Mouse (Mus musculus) neural tube, embryonic 13.5 days (tissue): ENCODE results near the gene Vmn2r28. TPM values are rescaled to one million over a fixed set of nuclear protein-coding genes. Genes with fewer than 3 reads are reported as not detected.
"Not testable (repeated sequence)": the region's sequence is repeated elsewhere in the genome, so short reads cannot be mapped to it uniquely, and the experiment has no call there.

ENCODE experiments used
- ATAC-seq: fragments of 200-750 bp; cut with Nextera tagmentation; 2 replicates; pipeline ENCODE4 v1.8.0; 2017; ENCODE audit warnings: low read depth, mild to moderate bottlenecking, moderate TSS enrichment, moderate library complexity
- H3K27ac ChIP-seq: fragments of 300-500 bp; sonication (generic); replicated peaks from 2 replicates; pipeline ENCODE4 v1.5.1; 2015; ENCODE audit warnings: moderate library complexity, mild to moderate bottlenecking, inconsistent platforms
- H3K27me3 ChIP-seq: fragments of 300-500 bp; sonication (generic); 2 replicates; pipeline ENCODE4 v1.6.1; 2015; ENCODE audit warnings: mild to moderate bottlenecking, inconsistent platforms
- H3K36me3 ChIP-seq: fragments of 300-500 bp; sonication (generic); 2 replicates; pipeline ENCODE4 v1.6.1; 2015; ENCODE audit warnings: mild to moderate bottlenecking, inconsistent platforms
- H3K4me1 ChIP-seq: fragments of 300-500 bp; sonication (generic); replicated peaks from 2 replicates; pipeline ENCODE4 v1.6.1; 2015; ENCODE audit warnings: inconsistent platforms
- H3K4me2 ChIP-seq: fragments of 300-500 bp; sonication (generic); 2 replicates; pipeline ENCODE4 v1.6.1; 2015; ENCODE audit warnings: inconsistent platforms, mild to moderate bottlenecking, moderate library complexity
- H3K4me3 ChIP-seq: fragments of 300-500 bp; sonication (generic); 2 replicates; pipeline ENCODE4 v1.5.1; 2015; ENCODE audit warnings: mild to moderate bottlenecking, inconsistent platforms
- H3K9ac ChIP-seq: fragments of 300-500 bp; sonication (generic); 2 replicates; pipeline ENCODE4 v1.6.1; 2015; ENCODE audit warnings: moderate library complexity, mild to moderate bottlenecking, inconsistent platforms
- H3K9me3 ChIP-seq: fragments of 300-500 bp; sonication (generic); 2 replicates; pipeline ENCODE4 v1.6.1; 2016; ENCODE audit warnings: inconsistent platforms
- WGBS: fragments of 180-500 bp; shearing (Covaris S2); methylation state at CpG from one replicate; pipeline ENCODE4 v1.1.7; 2015; 5-methylcytosine and 5-hydroxymethylcytosine counted together
- polyA plus RNA-seq: library from polyadenylated mRNA; unstranded; fragments of >200 nt; fragmentation: Nextera tagmentation; extraction: Ambion mirVana; gene quantifications from 2 replicates; pipeline ENCODE4 v1.2.1, GENCODE M21; 2015

Gene Vmn2r28
- not detected in 2 replicates for polyA plus RNA-seq

GRCm38 (mm10) chr7:5493856-5494255, at the start of gene Vmn2r28:
Gene Vmn2r28 (minus strand): TSS chr7:5493956.
- not testable (repeated sequence) for H3K36me3 ChIP-seq, H3K9me3 ChIP-seq, H3K27ac ChIP-seq, ATAC-seq, H3K4me3 ChIP-seq, H3K4me2 ChIP-seq, H3K27me3 ChIP-seq, H3K9ac ChIP-seq, H3K4me1 ChIP-seq

GRCm38 (mm10) chr7:5540770-5541436, 47.1 kb upstream of the Vmn2r28 start:
- not testable (repeated sequence) for H3K27ac ChIP-seq, H3K36me3 ChIP-seq, ATAC-seq, H3K4me3 ChIP-seq, H3K4me1 ChIP-seq, H3K4me2 ChIP-seq, H3K27me3 ChIP-seq, H3K9ac ChIP-seq
- 56% methylated on average over 3 of the region's 3 CpGs for WGBS
- H3K9me3 ChIP-seq, result peaks cover 19% of the 10 kb centered on the region

GRCm38 (mm10) chr7:5456674-5457073, 37.1 kb downstream of the Vmn2r28 start, which contains the start of gene Vmn1r59:
Gene Vmn1r59 (minus strand): TSS chr7:5456774.
- Histone ChIP-seq H3K4me1 (no peaks in the 10 kb centered on the region), H3K27me3 (no peaks in the 10 kb centered on the region), H3K36me3 (no peaks in the 10 kb centered on the region), H3K4me3 (no peak within 1 kb of the TSS), H3K4me2 (no peak within 1 kb of the TSS), H3K27ac (no peak within 1 kb of the TSS), H3K9ac (no peak within 1 kb of the TSS), H3K9me3 (peaks cover 36% of the 10 kb centered on the region)
- ATAC-seq, result no peak

GRCm38 (mm10) chr7:5454011-5454410, 39.7 kb downstream of the Vmn2r28 start:
- not testable (repeated sequence) for H3K27me3 ChIP-seq, H3K9ac ChIP-seq, H3K4me1 ChIP-seq, H3K27ac ChIP-seq, H3K4me2 ChIP-seq, H3K4me3 ChIP-seq, ATAC-seq, H3K36me3 ChIP-seq
- H3K9me3 ChIP-seq, result peaks cover 48% of the 10 kb centered on the region
- WGBS, result 77% methylated on average over 3 of the region's 3 CpGs

GRCm38 (mm10) chr7:5448627-5449026, 45.1 kb downstream of the Vmn2r28 start:
- no peak overlapping the region for H3K4me2 ChIP-seq
- H3K27ac ChIP-seq, result no peak overlapping the region
- H3K4me1 ChIP-seq, result no peaks in the 10 kb centered on the region
- H3K4me3 ChIP-seq, result no peak overlapping the region
- ATAC-seq, result no peak
- no peak overlapping the region for H3K9ac ChIP-seq
- peaks cover 29% of the 10 kb centered on the region for H3K9me3 ChIP-seq
- H3K27me3 ChIP-seq, result no peaks in the 10 kb centered on the region
- no peaks in the 10 kb centered on the region for H3K36me3 ChIP-seq

Other genes starting within 250 kb of the Vmn2r28 start
- not detected in 2 replicates for gene Gm5065, start 143.4 kb downstream of the Vmn2r28 start, polyA plus RNA-seq
- not detected in 2 replicates for gene Nlrp2, start 142.9 kb downstream of the Vmn2r28 start, polyA plus RNA-seq
- 0.03 TPM in 1 of 2 replicates, not detected in the other for gene Vmn1r58, start 80.6 kb downstream of the Vmn2r28 start, polyA plus RNA-seq
- not detected in 2 replicates for gene Vmn1r59, start 37.2 kb downstream of the Vmn2r28 start, polyA plus RNA-seq
- gene Vmn1r60, start 53.4 kb upstream of the Vmn2r28 start, polyA plus RNA-seq, result not detected in 2 replicates
- gene Vmn1r61, start 119.3 kb upstream of the Vmn2r28 start, polyA plus RNA-seq, result not detected in 2 replicates
- not detected in 2 replicates for gene Vmn1r62, start 179.7 kb upstream of the Vmn2r28 start, polyA plus RNA-seq